Mouse (Mus musculus) naive thymus-derived CD4-positive, alpha-beta T cell, adult 2 months (primary cell): ENCODE measurements around the gene Chil3.
"Not testable (repeated sequence)": the region's sequence is repeated elsewhere in the genome, so short reads cannot be mapped to it uniquely, and the experiment has no call there.

ENCODE experiments used
- DNase-seq: peaks from one replicate; pipeline ENCODE4 v3.0.0-alpha.2; 2011; ENCODE audit warnings: low read depth

Gene Chil3

GRCm38 (mm10) chr3:106167464-106167863 is at the start of gene Chil3:
Gene Chil3 (minus strand): TSS chr3:106167564.
- no peak for DNase-seq

- not testable (repeated sequence) for DNase-seq
Observed at GRCm38 (mm10) chr3:106198030-106198429, 30.7 kb upstream of the Chil3 start.

GRCm38 (mm10) chr3:106197246-106197645 is 29.9 kb upstream of the Chil3 start:
- DNase-seq = not testable (repeated sequence)

DNA sequence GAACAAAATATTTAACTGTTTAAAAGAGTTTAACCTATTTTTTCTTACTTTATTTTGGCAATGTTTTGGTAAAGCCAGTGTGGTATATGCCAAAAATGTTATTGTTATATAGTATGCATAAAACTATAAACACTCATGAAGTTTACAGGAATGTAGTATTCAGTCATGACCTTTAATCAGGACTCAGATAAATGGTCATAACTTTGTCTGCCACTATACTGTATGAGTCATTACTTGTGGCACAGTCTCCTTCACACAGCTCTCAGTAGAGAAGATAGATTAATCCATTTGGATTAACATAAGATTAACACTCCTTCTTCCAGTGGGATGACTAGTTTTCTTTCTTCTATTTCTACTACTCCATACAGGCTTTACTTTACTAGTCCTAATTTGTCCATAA is 28.9 kb upstream of the Chil3 start:
- no peak for DNase-seq

- no peak for DNase-seq
Observed at GRCm38 (mm10) chr3:106195486-106195885, 28.1 kb upstream of the Chil3 start.

DNA sequence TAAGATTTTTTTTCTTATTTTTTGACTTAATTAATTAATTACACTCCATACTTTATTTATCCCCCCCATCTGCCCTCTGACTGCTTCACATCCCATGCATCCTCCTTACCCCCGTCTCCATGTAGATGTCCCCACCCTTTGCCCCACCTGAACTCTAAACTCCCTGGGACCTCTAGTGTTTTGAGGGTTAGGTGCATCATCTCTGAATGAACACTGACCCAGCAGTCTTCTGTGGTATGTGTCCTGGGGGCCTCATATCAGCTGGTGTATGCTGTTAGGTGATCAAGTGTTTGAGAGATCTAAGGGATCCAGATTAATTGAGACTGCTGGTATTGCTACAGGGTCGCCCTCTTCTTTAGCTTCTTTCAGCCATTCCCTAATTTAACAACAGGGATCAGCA is 20.6 kb upstream of the Chil3 start:
- DNase-seq = no peak

DNA sequence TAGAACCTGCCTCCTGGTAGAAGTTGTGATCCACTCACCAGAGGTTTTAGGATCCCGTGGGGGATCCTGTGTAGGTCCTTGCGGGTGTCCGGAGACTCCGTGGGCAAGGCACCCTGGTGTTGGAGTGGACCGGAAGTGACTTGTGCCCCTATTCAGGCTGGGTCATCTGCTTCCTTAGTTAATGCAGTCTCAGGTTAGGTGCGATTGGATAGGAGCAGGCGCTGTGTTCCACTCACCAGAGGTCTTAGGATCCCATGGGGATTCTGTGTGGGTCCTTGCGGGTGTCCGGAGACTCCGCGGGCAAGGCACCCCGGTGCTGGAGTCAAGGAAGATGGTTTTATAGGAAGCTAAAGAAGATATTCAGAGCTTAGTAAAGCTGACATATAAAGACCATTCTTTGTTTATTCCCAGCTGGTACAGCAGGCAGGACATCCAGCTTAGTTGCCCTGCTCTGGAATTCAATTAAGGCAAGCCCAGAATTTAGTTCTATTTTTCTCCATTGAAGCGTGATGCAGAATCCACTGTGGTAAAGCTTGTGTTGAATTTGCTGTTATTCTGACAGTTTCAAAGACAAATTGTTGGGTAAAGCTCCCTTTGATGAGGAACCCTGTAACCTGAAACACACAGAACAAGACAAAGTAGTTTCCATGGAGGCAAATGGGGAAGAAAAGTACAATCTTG is 10.3 kb upstream of the Chil3 start:
- no peak for DNase-seq

- DNase-seq = not testable (repeated sequence)
Observed at GRCm38 (mm10) chr3:106174971-106175370, 7.6 kb upstream of the Chil3 start.

DNA sequence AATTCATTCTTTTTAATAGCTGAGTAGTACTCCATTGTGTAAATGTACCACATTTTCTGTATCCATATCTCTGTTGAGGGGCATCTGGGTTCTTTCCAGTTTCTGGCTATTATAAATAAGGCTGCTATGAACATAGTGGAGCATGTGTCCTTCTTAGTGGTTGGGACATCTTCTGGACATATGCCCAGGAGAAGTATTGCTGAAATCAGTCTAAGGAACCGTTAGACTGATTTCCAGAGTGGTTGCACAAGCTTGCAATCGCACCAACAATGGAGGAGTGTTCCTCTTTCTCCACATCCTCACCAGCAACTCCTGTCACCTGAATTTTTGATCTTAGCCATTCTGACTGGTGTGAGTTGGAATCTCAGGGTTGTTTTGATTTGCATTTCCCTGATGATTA is 5.1 kb upstream of the Chil3 start:
- DNase-seq = not testable (repeated sequence)

DNA sequence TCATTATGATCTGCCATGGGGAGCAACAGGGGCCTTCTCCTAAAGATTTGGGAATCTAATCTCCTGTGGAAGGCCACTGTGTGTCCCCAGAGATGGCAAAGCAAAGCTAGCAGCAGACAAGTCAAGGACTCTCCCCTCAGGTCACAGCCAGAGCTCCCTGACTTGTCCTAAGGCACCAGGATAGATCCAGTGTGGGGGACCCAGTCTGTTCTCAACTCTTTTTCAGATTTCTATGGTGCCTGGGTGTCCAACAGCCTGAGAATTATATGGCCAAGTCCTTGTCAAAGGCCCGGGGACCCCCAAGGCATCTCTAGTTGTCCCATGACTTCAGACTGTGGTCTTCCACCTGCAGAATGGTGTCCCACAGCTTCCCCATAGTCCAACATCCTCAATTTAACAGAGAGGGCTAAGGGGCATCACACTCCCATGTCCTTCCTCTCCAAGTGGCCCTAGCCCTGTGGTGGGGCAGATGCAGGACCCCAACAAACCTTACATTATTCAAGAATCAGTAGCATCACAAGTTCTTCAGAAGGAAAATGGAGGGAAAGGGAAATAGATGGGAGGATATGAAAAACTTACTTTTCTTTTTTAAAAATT is 3.9 kb upstream of the Chil3 start:
- no peak for DNase-seq

GRCm38 (mm10) chr3:106170522-106171053 is 3.2 kb upstream of the Chil3 start:
- DNase-seq = no peak

- DNase-seq = no peak
Observed at GRCm38 (mm10) chr3:106154413-106154812, 13.0 kb downstream of the Chil3 start.

- DNase-seq = no peak
Observed at GRCm38 (mm10) chr3:106144081-106144480, 23.3 kb downstream of the Chil3 start.

DNA sequence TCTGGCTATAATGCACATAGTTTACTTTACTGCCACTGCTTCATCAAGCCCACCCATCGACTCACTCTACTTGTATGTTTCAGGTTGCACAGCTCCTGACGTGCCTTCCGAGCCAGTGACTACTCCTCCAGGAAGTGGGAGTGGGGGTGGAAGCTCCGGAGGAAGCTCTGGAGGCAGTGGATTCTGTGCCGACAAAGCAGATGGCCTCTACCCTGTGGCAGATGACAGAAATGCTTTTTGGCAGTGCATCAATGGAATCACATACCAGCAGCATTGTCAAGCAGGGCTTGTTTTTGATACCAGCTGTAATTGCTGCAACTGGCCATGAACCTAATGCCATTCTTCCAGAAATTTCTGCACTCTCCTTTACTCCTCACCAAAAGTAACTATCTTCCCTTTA is 35.7 kb downstream of the Chil3 start:
- DNase-seq = no peak

- DNase-seq = no peak
Observed at GRCm38 (mm10) chr3:106128807-106129493, 38.4 kb downstream of the Chil3 start.

DNA sequence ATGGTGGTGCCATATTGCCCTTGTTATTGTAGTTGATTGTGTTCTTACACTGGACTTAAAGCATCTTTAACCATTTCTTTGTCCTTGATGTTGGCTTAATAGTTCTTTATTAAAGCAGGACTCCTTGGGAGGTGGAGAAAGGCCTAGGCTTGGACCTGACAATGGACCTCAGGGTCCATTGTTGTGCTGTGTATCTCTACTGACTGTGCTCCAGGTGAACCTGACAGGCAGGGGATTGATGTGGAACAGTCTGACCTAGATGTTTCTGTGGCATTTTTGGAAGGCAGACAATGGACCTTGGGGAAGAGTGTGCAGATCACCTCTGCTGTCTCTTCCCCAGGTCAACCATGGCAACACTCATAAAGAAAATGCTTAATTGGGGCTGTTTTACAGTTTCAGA is 40.4 kb downstream of the Chil3 start:
- no peak for DNase-seq

DNA sequence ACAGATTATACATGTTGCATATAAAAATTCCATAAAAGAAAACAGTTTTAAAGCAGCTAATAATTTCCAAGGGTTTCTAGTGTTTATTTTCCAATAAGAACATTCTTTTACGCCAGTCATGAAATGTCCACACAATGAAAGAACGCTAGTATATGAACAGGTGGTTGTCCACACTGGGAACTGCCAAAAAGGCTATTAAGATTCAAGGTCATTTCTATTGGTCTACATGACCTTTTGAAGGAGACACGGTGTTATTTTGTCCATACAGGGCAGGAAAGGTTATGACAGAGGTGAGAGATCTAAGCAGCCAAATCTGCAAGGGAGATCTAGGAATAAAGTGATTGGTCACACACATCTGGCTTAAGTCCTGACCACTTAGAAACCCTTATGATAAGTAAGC is 54.4 kb downstream of the Chil3 start, which contains the start of gene Chia1:
Chia1 (plus strand) TSS at position 301 of the 400 bp plus-strand sequence.
- DNase-seq = no peak
